Mouse (Mus musculus) CH12.LX (cell line): Measurements from ENCODE around the gene Dlec1.

Experiments
- CHD2 ChIP-seq: IDR thresholded peaks from 2 replicates; pipeline ENCODE4 v1.6.1; 2011; ENCODE audit warnings: low read length, improper control_type of control experiment
- CTCF ChIP-seq, 2 experiments: IDR thresholded peaks in 1 of 2; conservative IDR thresholded peaks in 1 of 2; 2 replicates each; pipeline ENCODE4 v1.5.1; 2011 to 2012; ENCODE audit warnings: low read depth in 2 of 2, low read length in 2 of 2, improper control_type of control experiment in 1 of 2, inconsistent platforms in 1 of 2, mild to moderate bottlenecking in 1 of 2, moderate library complexity in 1 of 2
- ETS1 ChIP-seq: conservative IDR thresholded peaks from 2 replicates; pipeline ENCODE4 v1.6.1; 2012; ENCODE audit warnings: low read depth, mild to moderate bottlenecking, inconsistent platforms, low read length, improper control_type of control experiment, moderate library complexity
- HCFC1 ChIP-seq: IDR thresholded peaks from 2 replicates; pipeline ENCODE4 v1.6.1; 2012; ENCODE audit warnings: low read depth, mild to moderate bottlenecking, inconsistent platforms, low read length, improper control_type of control experiment
- MAFK ChIP-seq: IDR thresholded peaks from 2 replicates; pipeline ENCODE4 v1.6.1; 2011; ENCODE audit warnings: low read length, improper control_type of control experiment; ENCODE audit not compliant: insufficient replicate concordance
- MAX ChIP-seq: IDR thresholded peaks from 2 replicates; pipeline ENCODE4 v1.6.1; 2011; ENCODE audit warnings: low read length, improper control_type of control experiment
- MYC ChIP-seq: IDR thresholded peaks from 2 replicates; pipeline ENCODE4 v1.6.1; 2011; ENCODE audit warnings: low read depth, mild to moderate bottlenecking, improper control_type of control experiment, low read length
- NELFE ChIP-seq: IDR thresholded peaks from 2 replicates; pipeline ENCODE4 v1.6.1; 2011; ENCODE audit warnings: low read depth, low read length, improper control_type of control experiment
- POLR2A ChIP-seq: IDR thresholded peaks from 2 replicates; pipeline ENCODE4 v1.6.1; 2011; ENCODE audit warnings: low read depth, mild to moderate bottlenecking, improper control_type of control experiment, low read length
- POLR2AphosphoS2 ChIP-seq: IDR thresholded peaks from 2 replicates; pipeline ENCODE4 v1.6.1; 2011; ENCODE audit warnings: low read depth, low read length, improper control_type of control experiment
- TCF12 ChIP-seq: IDR thresholded peaks from 2 replicates; pipeline ENCODE4 v1.6.1; 2014; ENCODE audit warnings: low read depth, mild to moderate bottlenecking, inconsistent platforms, low read length, improper control_type of control experiment
- USF1 ChIP-seq: IDR thresholded peaks from 2 replicates; pipeline ENCODE4 v1.6.1; 2014; ENCODE audit warnings: low read depth, mild to moderate bottlenecking, inconsistent platforms, low read length, improper control_type of control experiment
- USF2 ChIP-seq: conservative IDR thresholded peaks from 2 replicates; pipeline ENCODE4 v1.6.1; 2011; ENCODE audit warnings: low read depth, low read length, improper control_type of control experiment

- no peak for TF ChIP-seq POLR2A
- TF ChIP-seq POLR2AphosphoS2: no peak
- no peak for TF ChIP-seq USF1
- TF ChIP-seq TCF12: no peak
- no peak for TF ChIP-seq HCFC1
- no peak for TF ChIP-seq NELFE
- no peak for TF ChIP-seq MAX
- no peak for TF ChIP-seq MYC
- no peak for TF ChIP-seq CTCF (conservative IDR thresholded peaks at IDR 0.05 in 1 of 2, IDR thresholded peaks at IDR 0.05 in 1 of 2; ENCODE audit: low read depth in 2 of 2, low read length in 2 of 2)
- TF ChIP-seq MAFK: no peak
- no peak for TF ChIP-seq USF2
- no peak for TF ChIP-seq ETS1
- TF ChIP-seq CHD2: no peak
Observed at GRCm38 (mm10) chr9:119090462-119090861, 11.8 kb upstream of the Dlec1 start.
